Mouse (Mus musculus) heart, postnatal 0 days (tissue): ENCODE data around the gene Fam53b. TPM values are rescaled to one million over a fixed set of nuclear protein-coding genes. Genes with fewer than 3 reads are reported as not detected.

Experiments
- ATAC-seq: fragments of 200-750 bp; cut with Nextera tagmentation; 2 replicates; pipeline ENCODE4 v1.8.0; 2017; ENCODE audit warnings: low read depth, moderate number of reproducible peaks, moderate library complexity; ENCODE audit not compliant: insufficient read depth
- DNase-seq: peaks from one replicate; pipeline ENCODE4 v3.0.0-alpha.2; 2016; ENCODE audit warnings: low spot score
- H3K27ac ChIP-seq: fragments of 300-500 bp; sonication (generic); 2 replicates; pipeline ENCODE4 v1.5.1; 2014; ENCODE audit warnings: low read depth, mild to moderate bottlenecking
- H3K27me3 ChIP-seq: fragments of 300-500 bp; sonication (generic); 2 replicates; pipeline ENCODE4 v1.6.1; 2014; ENCODE audit warnings: low read length, mixed read lengths; ENCODE audit not compliant: control insufficient read depth, insufficient read depth
- H3K36me3 ChIP-seq: fragments of 300-500 bp; sonication (generic); replicated peaks from 2 replicates; pipeline ENCODE4 v1.6.1; 2014; ENCODE audit warnings: low read length, mixed read lengths; ENCODE audit not compliant: control insufficient read depth, insufficient read depth
- H3K4me1 ChIP-seq: fragments of 300-500 bp; sonication (generic); 2 replicates; pipeline ENCODE4 v1.6.1; 2014; ENCODE audit warnings: antibody characterized with exemption; ENCODE audit not compliant: control insufficient read depth, insufficient read depth
- H3K4me2 ChIP-seq: fragments of 300-500 bp; sonication (generic); 2 replicates; pipeline ENCODE4 v1.6.1; 2014; ENCODE audit warnings: low read depth, mild to moderate bottlenecking, low read length, moderate library complexity
- H3K4me3 ChIP-seq: fragments of 300-500 bp; sonication (generic); 2 replicates; pipeline ENCODE4 v1.5.1; 2014; ENCODE audit warnings: low read depth, low read length
- H3K9ac ChIP-seq: fragments of 300-500 bp; sonication (generic); replicated peaks from 2 replicates; pipeline ENCODE4 v1.6.1; 2014; ENCODE audit warnings: low read depth, low read length, mixed read lengths
- H3K9me3 ChIP-seq: fragments of 300-500 bp; sonication (generic); replicated peaks from 2 replicates; pipeline ENCODE4 v1.6.1; 2016; ENCODE audit warnings: low read length; ENCODE audit not compliant: control insufficient read depth
- CTCF ChIP-seq: IDR thresholded peaks from 2 replicates; pipeline ENCODE4 v1.5.1; 2016; ENCODE audit warnings: antibody characterized with exemption, control low read depth, low read depth
- EP300 ChIP-seq: IDR thresholded peaks from 2 replicates; pipeline ENCODE4 v1.6.1; 2016; ENCODE audit warnings: antibody characterized with exemption, low read depth
- WGBS: fragments of 180-500 bp; shearing (Covaris S2); extraction: QIAGEN DNeasy Blood & Tissue Kit; methylation state at CpG from one replicate; pipeline ENCODE4 v1.1.7; 2014; 5-methylcytosine and 5-hydroxymethylcytosine counted together
- polyA plus RNA-seq: library from polyadenylated mRNA; unstranded; fragments of >200 nt; fragmentation: Nextera tagmentation; extraction: Ambion mirVana; gene quantifications from 2 replicates; pipeline ENCODE4 v1.2.1, GENCODE M21; 2015
- total RNA-seq: library from RNA; depleted of rRNA; stranded (reverse); fragments of >200 nt; gene quantifications from 2 replicates; pipeline ENCODE4 v1.2.3, GENCODE M21; 2014; ENCODE audit warnings: low replicate concordance

Gene Fam53b
- total and polyA plus RNA-seq, 2 experiments from 2014 or later: 13.1 to 18.6 TPM

DNA sequence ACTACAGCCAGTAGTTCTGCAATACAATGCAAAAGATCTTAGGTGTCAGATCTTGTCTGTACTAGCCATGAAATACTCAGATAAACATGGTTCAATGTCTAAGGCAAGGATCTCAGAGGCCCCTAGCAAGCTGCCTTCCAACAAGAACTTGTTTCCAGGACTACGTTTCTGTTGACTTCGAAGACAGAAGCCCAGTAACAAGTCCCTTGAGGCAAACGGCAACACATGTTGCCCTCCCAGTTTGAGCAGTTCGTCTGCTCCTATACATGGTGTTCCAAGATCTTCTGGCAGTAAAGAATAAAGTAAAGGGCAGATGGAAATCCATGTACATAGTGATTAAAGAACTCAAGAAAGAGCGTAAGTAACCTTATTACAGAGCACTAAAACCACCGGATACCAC is 39.7 kb upstream of the Fam53b start:
- DNase-seq: no peak
- no peak overlapping the region for H3K9ac ChIP-seq
- no peaks in the 10 kb centered on the region for H3K27me3 ChIP-seq
- peaks cover 7% of the 10 kb centered on the region; the same call in 1 of the 2 replicates for H3K4me1 ChIP-seq
- no peak overlapping the region for H3K4me2 ChIP-seq
- H3K27ac ChIP-seq: no peak overlapping the region
- H3K36me3 ChIP-seq: peaks cover 24% of the 10 kb centered on the region
- TF ChIP-seq CTCF: no peak
- TF ChIP-seq EP300: no peak
- no peak for ATAC-seq
- no peak overlapping the region for H3K4me3 ChIP-seq
- WGBS: 83% methylated on average over 6 of the region's 6 CpGs
- no peaks in the 10 kb centered on the region for H3K9me3 ChIP-seq

GRCm38 (mm10) chr7:132852173-132852844 is 38.6 kb upstream of the Fam53b start, which contains the start of gene Eef1akmt2:
Eef1akmt2 (minus strand) TSS chr7:132852673.
- Histone ChIP-seq H3K9me3 (no peaks in the 10 kb centered on the region), H3K36me3 (peaks cover 35% of the 10 kb centered on the region), H3K27me3 (no peaks in the 10 kb centered on the region), H3K9ac (peak within 1 kb of the TSS; percentile 87), H3K27ac (peak within 1 kb of the TSS; percentile 95), H3K4me2 (peak within 1 kb of the TSS; percentile 59), H3K4me3 (peak within 1 kb of the TSS; percentile 87), H3K4me1 (peaks cover 7% of the 10 kb centered on the region; the same call in 1 of the 2 replicates)
- peak; percentile 80 for DNase-seq
- WGBS: under 1% methylated on average over 37 of the region's 37 CpGs
- peak; percentile 92 for ATAC-seq
- TF ChIP-seq EP300: no peak
- 0 out of 2 replicates have a peak, but pooled peaks have one; percentile 25 for TF ChIP-seq CTCF

GRCm38 (mm10) chr7:132843152-132843551 is 29.5 kb upstream of the Fam53b start:
- H3K4me2 ChIP-seq: no peak overlapping the region
- no peak overlapping the region for H3K4me3 ChIP-seq
- ATAC-seq: no peak
- H3K36me3 ChIP-seq: peaks cover 28% of the 10 kb centered on the region
- H3K9ac ChIP-seq: no peak overlapping the region
- TF ChIP-seq CTCF (no peak), EP300 (no peak)
- no peaks in the 10 kb centered on the region for H3K27me3 ChIP-seq
- no peaks in the 10 kb centered on the region for H3K9me3 ChIP-seq
- no peak for DNase-seq
- 87% methylated on average over 3 of the region's 3 CpGs for WGBS
- no peaks in the 10 kb centered on the region for H3K4me1 ChIP-seq
- H3K27ac ChIP-seq: no peak overlapping the region

DNA sequence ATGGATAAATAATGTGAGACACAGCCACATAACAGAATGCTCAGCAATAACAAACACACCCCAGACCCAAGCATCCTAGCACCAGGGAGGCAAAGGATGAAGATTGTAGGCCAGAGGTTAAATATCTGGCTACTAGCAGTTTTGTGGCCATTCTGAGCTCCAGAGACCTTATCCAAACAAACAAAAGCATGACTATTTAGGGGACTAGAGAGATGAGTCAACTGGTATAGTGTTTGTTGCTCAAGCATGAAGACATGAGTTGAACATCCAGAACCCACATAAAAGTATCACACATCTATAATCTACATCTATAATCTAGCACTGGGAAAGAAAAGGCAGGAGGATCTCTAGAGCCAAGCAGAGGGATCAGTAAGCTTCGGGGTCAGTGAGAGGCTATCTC is 28.8 kb upstream of the Fam53b start:
- H3K4me3 ChIP-seq: no peak overlapping the region
- no peak for DNase-seq
- no peaks in the 10 kb centered on the region for H3K4me1 ChIP-seq
- H3K9me3 ChIP-seq: no peaks in the 10 kb centered on the region
- no peak overlapping the region for H3K9ac ChIP-seq
- 90% methylated on average over 1 of the region's 1 CpGs for WGBS
- no peak for ATAC-seq
- H3K4me2 ChIP-seq: no peak overlapping the region
- peaks cover 21% of the 10 kb centered on the region for H3K36me3 ChIP-seq
- no peak overlapping the region for H3K27ac ChIP-seq
- no peaks in the 10 kb centered on the region for H3K27me3 ChIP-seq
- TF ChIP-seq CTCF (no peak), EP300 (no peak)

- Histone ChIP-seq H3K4me3 (no peak overlapping the region), H3K9me3 (no peaks in the 10 kb centered on the region), H3K27me3 (no peaks in the 10 kb centered on the region), H3K4me1 (no peaks in the 10 kb centered on the region), H3K27ac (no peak overlapping the region), H3K4me2 (no peak overlapping the region), H3K9ac (no peak overlapping the region), H3K36me3 (peaks cover 14% of the 10 kb centered on the region)
- ATAC-seq (no peak), DNase-seq (no peak)
- WGBS: 31% methylated on average over 5 of the region's 5 CpGs
- no peak for TF ChIP-seq EP300
- TF ChIP-seq CTCF: no peak
Observed at GRCm38 (mm10) chr7:132841287-132841686, 27.6 kb upstream of the Fam53b start.

GRCm38 (mm10) chr7:132830955-132831354 is 17.3 kb upstream of the Fam53b start:
- WGBS: 91% methylated on average over 4 of the region's 4 CpGs
- H3K4me1 ChIP-seq: no peaks in the 10 kb centered on the region
- no peak overlapping the region for H3K4me2 ChIP-seq
- H3K4me3 ChIP-seq: no peak overlapping the region
- H3K27me3 ChIP-seq: no peaks in the 10 kb centered on the region
- no peaks in the 10 kb centered on the region for H3K9me3 ChIP-seq
- no peak overlapping the region for H3K9ac ChIP-seq
- no peak for ATAC-seq
- H3K36me3 ChIP-seq: peaks cover 33% of the 10 kb centered on the region
- TF ChIP-seq CTCF: no peak
- no peak overlapping the region for H3K27ac ChIP-seq
- DNase-seq: no peak
